Mouse (Mus musculus) neural tube, embryonic 12.5 days (tissue): ENCODE data around the gene Camk2d. TPM values are rescaled to one million over a fixed set of nuclear protein-coding genes. Genes with fewer than 3 reads are reported as not detected.

Experiments used
- ATAC-seq: fragments of 200-750 bp; cut with Nextera tagmentation; 2 replicates; pipeline ENCODE4 v1.8.0; 2017; ENCODE audit warnings: low read depth, mild to moderate bottlenecking, moderate TSS enrichment, moderate library complexity; ENCODE audit not compliant: low FRiP score
- H3K27ac ChIP-seq: fragments of 300-500 bp; sonication (generic); 2 replicates; pipeline ENCODE4 v1.5.1; 2016
- H3K27me3 ChIP-seq: fragments of 300-500 bp; sonication (generic); replicated peaks from 2 replicates; pipeline ENCODE4 v1.6.1; 2016; ENCODE audit warnings: mild to moderate bottlenecking
- H3K36me3 ChIP-seq: fragments of 300-500 bp; sonication (generic); 2 replicates; pipeline ENCODE4 v1.6.1; 2016; ENCODE audit warnings: mild to moderate bottlenecking
- H3K4me1 ChIP-seq: fragments of 300-500 bp; sonication (generic); 2 replicates; pipeline ENCODE4 v1.6.1; 2016
- H3K4me2 ChIP-seq: fragments of 300-500 bp; sonication (generic); replicated peaks from 2 replicates; pipeline ENCODE4 v1.6.1; 2016; ENCODE audit warnings: mild to moderate bottlenecking
- H3K4me3 ChIP-seq: fragments of 300-500 bp; sonication (generic); 2 replicates; pipeline ENCODE4 v1.5.1; 2016
- H3K9ac ChIP-seq: fragments of 300-500 bp; sonication (generic); 2 replicates; pipeline ENCODE4 v1.6.1; 2016; ENCODE audit warnings: mild to moderate bottlenecking
- H3K9me3 ChIP-seq: fragments of 300-500 bp; sonication (generic); 2 replicates; pipeline ENCODE4 v1.6.1; 2016; ENCODE audit warnings: mild to moderate bottlenecking
- WGBS: fragments of 180-500 bp; shearing (Covaris S2); methylation state at CpG from one replicate; pipeline ENCODE4 v1.1.7; 2016; 5-methylcytosine and 5-hydroxymethylcytosine counted together
- polyA plus RNA-seq: library from polyadenylated mRNA; unstranded; fragments of >200 nt; fragmentation: Nextera tagmentation; extraction: Ambion mirVana; gene quantifications from 2 replicates; pipeline ENCODE4 v1.2.1, GENCODE M21; 2016

The Camk2d gene
- 31.4 and 32.6 TPM in 2 replicates for polyA plus RNA-seq

DNA sequence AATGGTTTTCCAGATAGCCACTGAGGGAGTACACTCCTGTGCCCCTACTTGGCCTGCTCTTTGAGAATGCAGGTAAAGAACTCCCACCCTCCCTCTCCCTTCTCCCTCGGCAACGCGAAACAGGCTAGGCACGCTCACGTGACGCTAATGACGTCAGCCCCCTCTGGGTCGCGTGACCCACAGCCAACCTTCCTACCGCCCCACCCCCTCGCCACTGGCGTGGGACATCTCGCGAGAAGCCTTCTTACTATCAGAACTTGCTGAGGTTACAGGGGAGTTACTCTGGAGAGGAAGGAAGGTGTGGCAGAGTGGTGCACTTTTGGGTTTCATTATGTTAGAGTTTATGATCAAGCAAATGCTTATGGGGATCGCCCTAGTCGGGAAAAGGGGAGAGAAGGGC, at the start of gene Camk2d:
Gene Camk2d (plus strand): TSS at position 217 of the 400 bp plus-strand sequence.
- ATAC-seq, result peak; percentile 95
- Histone ChIP-seq H3K9me3 (no peaks in the 10 kb centered on the region), H3K4me3 (peak within 1 kb of the TSS; percentile 76), H3K4me2 (peak within 1 kb of the TSS; percentile 87), H3K27ac (peak within 1 kb of the TSS; percentile 82), H3K36me3 (no peaks in the 10 kb centered on the region), H3K4me1 (peaks cover 6% of the 10 kb centered on the region; the same call in 1 of the 2 replicates), H3K9ac (peak within 1 kb of the TSS; percentile 77), H3K27me3 (no peaks in the 10 kb centered on the region)
- under 1% methylated on average over 16 of the region's 16 CpGs for WGBS

DNA sequence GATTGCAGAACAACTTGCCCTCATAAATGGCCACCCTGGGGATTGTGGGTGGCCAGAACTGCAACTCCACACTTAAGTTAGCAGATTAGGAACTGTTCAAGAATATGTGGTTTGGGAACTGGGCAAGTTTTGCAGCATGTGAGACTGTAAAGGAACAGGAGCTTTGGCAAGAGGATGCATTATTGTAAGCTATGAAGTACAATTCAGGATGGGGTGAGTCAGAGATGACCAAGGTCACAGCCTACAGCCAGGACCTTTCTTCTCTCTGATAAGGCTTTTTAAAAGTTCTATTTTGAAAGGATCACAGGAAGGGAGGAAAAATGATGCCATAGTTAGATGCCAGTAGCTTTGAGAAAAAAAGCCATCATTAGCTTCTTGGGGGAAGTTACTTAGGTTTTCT, 48.2 kb upstream of the Camk2d start:
- Histone ChIP-seq H3K4me2 (no peak overlapping the region), H3K4me1 (no peaks in the 10 kb centered on the region), H3K9me3 (no peaks in the 10 kb centered on the region), H3K36me3 (no peaks in the 10 kb centered on the region), H3K4me3 (no peak overlapping the region), H3K9ac (no peak overlapping the region), H3K27me3 (no peaks in the 10 kb centered on the region), H3K27ac (no peak overlapping the region)
- no peak for ATAC-seq

DNA sequence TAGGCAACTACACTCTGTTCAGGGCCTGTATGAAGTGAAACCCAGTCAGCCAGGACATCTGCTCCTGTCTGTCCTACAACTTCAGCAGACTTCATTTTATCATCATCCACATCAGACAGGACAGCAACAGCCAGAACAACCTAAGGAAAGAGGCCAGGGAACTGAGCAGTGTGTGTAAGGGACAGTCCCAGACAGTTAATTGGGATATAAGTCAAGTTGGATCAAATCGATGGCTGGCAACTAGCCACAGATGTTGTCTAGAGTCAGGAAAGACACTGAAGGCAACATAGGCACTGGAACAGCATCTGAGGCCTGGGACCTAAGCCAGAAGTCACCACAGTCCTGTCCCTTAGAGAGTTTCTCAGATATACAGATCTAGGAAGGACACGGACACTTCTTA, 32.5 kb upstream of the Camk2d start:
- Histone ChIP-seq H3K4me3 (no peak overlapping the region), H3K27me3 (no peaks in the 10 kb centered on the region), H3K9me3 (no peaks in the 10 kb centered on the region), H3K9ac (no peak overlapping the region), H3K36me3 (no peaks in the 10 kb centered on the region), H3K4me2 (no peak overlapping the region), H3K4me1 (no peaks in the 10 kb centered on the region), H3K27ac (no peak overlapping the region)
- no peak for ATAC-seq
- WGBS, result 76% methylated on average over 2 of the region's 2 CpGs

DNA sequence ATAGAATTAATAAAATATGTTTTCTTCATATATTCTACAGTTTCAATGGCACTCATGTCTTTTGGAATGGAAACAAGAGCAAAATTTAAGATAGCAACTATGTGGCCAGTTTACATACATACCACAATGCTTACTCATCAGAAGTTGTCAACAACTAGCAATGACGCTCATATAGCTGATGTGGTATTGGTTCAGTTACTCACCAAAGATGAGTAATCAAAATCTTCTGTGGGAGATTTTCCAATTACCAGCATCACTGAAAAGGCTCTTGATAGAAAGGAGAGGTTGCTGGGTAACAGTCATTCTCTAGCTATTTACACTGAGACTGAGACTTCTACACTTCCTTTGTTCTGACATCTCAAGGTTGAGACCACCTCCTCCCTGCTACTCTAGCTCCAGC, 25.5 kb upstream of the Camk2d start:
- Histone ChIP-seq H3K4me2 (no peak overlapping the region), H3K4me1 (no peaks in the 10 kb centered on the region), H3K9ac (no peak overlapping the region), H3K4me3 (no peak overlapping the region), H3K9me3 (no peaks in the 10 kb centered on the region), H3K36me3 (no peaks in the 10 kb centered on the region), H3K27ac (no peak overlapping the region), H3K27me3 (no peaks in the 10 kb centered on the region)
- 92% methylated on average over 1 of the region's 1 CpGs for WGBS
- no peak for ATAC-seq

DNA sequence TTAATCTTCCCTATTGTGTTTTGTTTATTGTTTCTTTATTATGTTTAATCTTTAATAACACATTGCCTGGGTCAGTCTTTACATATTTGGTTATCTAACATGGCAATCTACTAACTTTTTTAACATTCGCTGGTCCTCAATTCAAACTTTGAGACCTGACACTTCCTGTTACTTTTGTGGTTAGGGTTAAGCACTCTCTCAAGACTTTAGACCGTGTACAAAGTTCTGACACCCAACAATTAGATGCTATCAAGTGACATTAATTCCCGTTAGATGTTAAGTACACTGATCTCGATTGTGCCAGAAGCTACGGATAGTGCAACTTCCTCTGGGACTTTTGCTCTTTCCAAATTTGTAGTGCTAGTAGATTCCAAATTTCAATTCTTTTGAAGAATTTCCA, 23.2 kb upstream of the Camk2d start:
- no peak overlapping the region for H3K27ac ChIP-seq
- H3K4me3 ChIP-seq, result no peak overlapping the region
- no peaks in the 10 kb centered on the region for H3K27me3 ChIP-seq
- no peak overlapping the region for H3K9ac ChIP-seq
- H3K4me1 ChIP-seq, result no peaks in the 10 kb centered on the region
- no peaks in the 10 kb centered on the region for H3K36me3 ChIP-seq
- 87% methylated on average over 5 of the region's 5 CpGs for WGBS
- no peak for ATAC-seq
- H3K4me2 ChIP-seq, result no peak overlapping the region
- no peaks in the 10 kb centered on the region for H3K9me3 ChIP-seq

DNA sequence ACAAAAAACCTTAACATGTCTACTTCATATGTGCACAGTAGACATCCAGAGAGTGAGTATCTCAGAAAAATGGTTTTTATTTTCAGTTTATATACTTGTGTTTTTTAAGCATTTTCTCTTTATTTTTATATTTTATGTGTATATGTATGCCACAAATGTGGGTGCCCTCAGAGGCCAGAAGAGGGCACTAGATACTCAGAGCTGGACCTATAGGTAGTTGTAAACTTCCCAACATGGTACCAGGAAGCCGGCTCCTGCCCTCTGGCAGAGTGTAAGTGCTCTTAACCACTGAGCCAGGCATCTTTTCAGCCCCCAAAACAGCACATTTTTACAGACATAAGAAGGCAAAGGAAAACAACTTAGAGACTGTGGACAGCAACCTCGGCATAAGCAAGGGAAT, 20.2 kb upstream of the Camk2d start:
- Histone ChIP-seq H3K4me3 (no peak overlapping the region), H3K27ac (no peak overlapping the region), H3K36me3 (no peaks in the 10 kb centered on the region), H3K4me1 (no peaks in the 10 kb centered on the region), H3K27me3 (no peaks in the 10 kb centered on the region), H3K9me3 (no peaks in the 10 kb centered on the region), H3K9ac (no peak overlapping the region), H3K4me2 (no peak overlapping the region)
- ATAC-seq, result 0 out of 2 replicates have a peak, but pooled peaks have one; percentile 9
- WGBS, result 55% methylated on average over 2 of the region's 2 CpGs

DNA sequence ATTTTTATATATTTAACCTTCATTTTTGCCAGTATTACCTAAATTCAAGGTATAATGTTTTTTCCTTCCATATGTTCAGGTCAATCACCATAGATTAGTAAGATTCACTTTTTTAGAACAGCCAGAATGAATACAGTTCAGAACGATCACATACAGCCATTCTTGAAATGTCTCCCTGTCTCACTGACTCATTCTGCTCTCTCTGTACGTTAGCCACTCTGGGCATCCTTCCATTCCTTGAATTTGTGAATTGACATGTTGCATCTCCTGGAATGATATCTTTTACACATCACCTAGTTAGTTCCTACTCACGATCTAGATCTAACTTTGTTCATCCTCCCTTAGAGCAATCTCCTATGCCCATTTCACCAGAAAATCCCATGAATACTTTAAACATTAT, 10.0 kb upstream of the Camk2d start:
- no peak overlapping the region for H3K4me3 ChIP-seq
- no peaks in the 10 kb centered on the region for H3K36me3 ChIP-seq
- no peaks in the 10 kb centered on the region for H3K9me3 ChIP-seq

DNA sequence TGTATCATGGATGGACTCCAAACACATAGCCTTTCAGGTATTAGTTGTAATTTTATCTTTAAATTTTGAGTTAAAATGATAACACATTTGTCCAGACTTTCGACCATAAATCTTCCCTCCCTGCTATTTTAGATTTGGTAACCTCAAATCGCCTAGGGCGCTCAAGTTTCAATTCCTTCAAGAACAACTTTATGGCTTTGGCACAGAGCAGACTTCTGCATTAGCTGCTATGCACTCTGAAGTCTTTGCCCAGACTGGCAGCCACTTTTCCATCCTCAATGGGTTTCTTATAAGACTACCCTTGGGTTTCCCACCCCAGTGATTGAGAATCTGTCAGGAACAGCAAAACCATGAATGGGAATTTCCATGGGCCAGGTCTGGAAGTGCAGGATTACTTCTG, 8.6 kb upstream of the Camk2d start:
- Histone ChIP-seq H3K4me3 (no peak overlapping the region), H3K9ac (no peak overlapping the region), H3K4me1 (no peaks in the 10 kb centered on the region), H3K27ac (no peak overlapping the region), H3K9me3 (no peaks in the 10 kb centered on the region), H3K27me3 (no peaks in the 10 kb centered on the region), H3K4me2 (no peak overlapping the region), H3K36me3 (no peaks in the 10 kb centered on the region)
- ATAC-seq, result no peak
- WGBS, result 86% methylated on average over 3 of the region's 3 CpGs

More for the DNA sequence above, 10.0 kb upstream of the Camk2d start:
- no peaks in the 10 kb centered on the region for H3K27me3 ChIP-seq
- 87% methylated on average over 3 of the region's 3 CpGs for WGBS
- no peak overlapping the region for H3K27ac ChIP-seq
- H3K9ac ChIP-seq, result no peak overlapping the region
- ATAC-seq, result no peak
- no peaks in the 10 kb centered on the region for H3K4me1 ChIP-seq
- no peak overlapping the region for H3K4me2 ChIP-seq

DNA sequence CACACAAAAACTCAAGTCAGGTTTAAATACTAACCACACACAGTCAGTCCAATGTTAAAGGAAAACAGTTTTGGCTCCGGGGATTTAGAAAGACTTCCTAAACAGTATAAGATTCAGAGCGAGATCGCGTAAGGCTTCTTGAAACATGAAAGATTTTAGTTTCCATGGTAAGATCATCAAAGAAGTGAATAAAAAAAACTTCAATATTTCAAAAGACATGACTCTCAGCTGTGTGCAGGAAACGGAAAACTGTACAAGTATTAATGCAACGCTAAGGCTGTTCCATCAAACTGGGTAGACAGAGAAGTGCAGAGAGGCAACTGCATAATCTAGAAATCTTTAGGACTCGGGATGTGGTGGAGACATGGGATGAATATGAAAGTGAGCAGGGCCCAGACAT, 6.5 kb upstream of the Camk2d start:
- ATAC-seq, result no peak
- Histone ChIP-seq H3K4me3 (no peak overlapping the region), H3K36me3 (no peaks in the 10 kb centered on the region), H3K4me2 (no peak overlapping the region), H3K4me1 (no peaks in the 10 kb centered on the region), H3K9me3 (no peaks in the 10 kb centered on the region), H3K9ac (no peak overlapping the region), H3K27me3 (no peaks in the 10 kb centered on the region), H3K27ac (no peak overlapping the region)
- 93% methylated on average over 7 of the region's 7 CpGs for WGBS

DNA sequence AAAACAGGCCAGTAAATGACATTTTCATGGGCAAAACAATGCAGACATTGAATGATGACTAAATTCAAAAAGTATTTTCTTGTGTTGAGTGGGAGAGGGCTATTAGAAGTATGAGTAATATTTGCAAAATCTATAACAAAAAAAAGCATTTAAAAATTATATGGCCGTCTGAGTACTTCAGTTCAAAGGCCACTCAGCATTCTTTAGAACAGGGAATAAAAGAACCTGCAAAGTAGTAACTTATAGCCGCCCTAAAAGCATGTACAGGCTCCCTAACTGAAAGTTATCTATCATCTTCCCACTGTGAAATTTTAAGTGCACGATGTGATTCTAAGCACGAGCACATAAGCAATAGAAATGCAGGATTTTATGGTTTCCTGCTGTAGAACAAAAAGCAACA, 646 bp upstream of the Camk2d start:
- Histone ChIP-seq H3K9me3 (no peaks in the 10 kb centered on the region), H3K36me3 (no peaks in the 10 kb centered on the region), H3K4me1 (peaks cover 6% of the 10 kb centered on the region; the same call in 1 of the 2 replicates), H3K4me2 (peak overlapping the region; percentile 87), H3K27me3 (no peaks in the 10 kb centered on the region), H3K4me3 (no peak overlapping the region), H3K9ac (no peak overlapping the region), H3K27ac (no peak overlapping the region)
- ATAC-seq, result no peak
- WGBS, result 61% methylated on average over 4 of the region's 4 CpGs

DNA sequence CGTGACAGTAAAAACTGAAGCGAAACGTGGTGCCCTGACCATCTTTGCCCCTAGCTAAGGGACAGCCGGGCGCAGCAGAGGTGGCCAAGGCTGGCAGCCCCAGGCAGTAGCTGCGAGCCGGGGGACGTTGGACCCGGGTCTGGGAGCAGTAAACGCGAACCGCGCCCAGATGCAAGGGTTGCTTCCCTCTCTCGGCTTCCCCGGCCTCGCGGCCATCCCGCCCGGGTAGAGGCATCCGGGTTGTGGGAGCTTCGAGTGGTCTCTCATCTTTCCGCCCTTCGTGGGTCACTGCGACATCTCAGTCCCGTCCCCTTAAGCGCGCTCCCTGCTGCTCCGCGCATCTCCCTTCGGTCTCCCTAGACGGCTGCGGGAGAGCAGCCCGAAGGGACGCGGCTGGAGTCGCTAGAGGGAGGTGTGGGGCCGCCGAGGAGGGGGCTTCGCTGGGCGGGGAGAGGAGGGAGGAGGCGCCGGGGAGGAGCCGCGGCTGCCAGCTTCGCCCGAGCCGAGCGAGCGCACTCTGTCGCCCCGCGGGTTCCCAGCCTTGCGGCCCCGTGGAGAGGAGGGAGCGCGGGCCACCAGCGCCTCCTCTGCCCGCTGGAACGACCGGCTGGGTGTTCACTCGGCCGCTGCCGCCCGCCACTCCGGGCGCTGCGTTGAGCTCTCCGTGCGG, 524 bp downstream of the Camk2d start:
- Histone ChIP-seq H3K4me2 (peak overlapping the region; percentile 87), H3K27ac (peak overlapping the region; percentile 82), H3K27me3 (no peaks in the 10 kb centered on the region), H3K4me1 (peaks cover 6% of the 10 kb centered on the region; the same call in 1 of the 2 replicates), H3K9ac (peak overlapping the region; percentile 77), H3K9me3 (no peaks in the 10 kb centered on the region), H3K4me3 (peak overlapping the region; percentile 76), H3K36me3 (no peaks in the 10 kb centered on the region)
- under 1% methylated on average over 63 of the region's 69 CpGs for WGBS
- ATAC-seq, result peak; percentile 93

DNA sequence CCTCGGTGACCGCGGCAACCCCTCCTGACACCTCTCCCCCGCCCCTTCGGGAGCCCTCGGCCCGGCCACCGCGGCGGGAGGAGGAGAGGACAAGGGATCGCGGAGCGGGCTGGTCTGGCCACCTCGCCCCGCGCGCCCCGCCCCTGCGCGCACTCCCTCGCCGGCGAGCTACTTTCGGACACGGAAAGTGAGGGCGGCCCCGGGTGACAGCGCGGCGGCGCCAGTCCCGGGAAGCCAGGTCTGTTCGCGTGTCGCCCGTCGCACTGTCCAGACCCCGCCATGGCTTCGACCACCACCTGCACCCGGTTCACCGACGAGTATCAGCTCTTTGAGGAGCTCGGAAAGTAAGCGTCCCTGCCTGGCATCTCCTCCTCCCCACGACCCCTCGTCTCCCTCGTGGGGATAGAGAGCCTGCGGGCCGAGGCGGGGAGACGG, 1.1 kb downstream of the Camk2d start:
- Histone ChIP-seq H3K4me3 (peak overlapping the region; percentile 76), H3K4me1 (peaks cover 6% of the 10 kb centered on the region; the same call in 1 of the 2 replicates), H3K27me3 (no peaks in the 10 kb centered on the region), H3K9ac (peak overlapping the region; percentile 77), H3K27ac (peak overlapping the region; percentile 82), H3K4me2 (peak overlapping the region; percentile 87), H3K9me3 (no peaks in the 10 kb centered on the region), H3K36me3 (no peaks in the 10 kb centered on the region)
- peak; percentile 57 for ATAC-seq
- under 1% methylated on average over 51 of the region's 51 CpGs for WGBS
